Mouse (Mus musculus) inflammation-experienced regulatory T-cells, adult 6 months (primary cell): ENCODE measurements at regions not wholly inside any gene's neighbourhood (a gene's known extent, or its start where the extent isn't known, plus 50 kb on each side); places are given as distances from the start of the nearest gene placed in this dataset.
"Not testable (repeated sequence)": the region's sequence is repeated elsewhere in the genome, so short reads cannot be mapped to it uniquely, and the experiment has no call there.

ENCODE experiments used
- ATAC-seq: one replicate; pipeline ENCODE4 v1.8.0; 2017

DNA sequence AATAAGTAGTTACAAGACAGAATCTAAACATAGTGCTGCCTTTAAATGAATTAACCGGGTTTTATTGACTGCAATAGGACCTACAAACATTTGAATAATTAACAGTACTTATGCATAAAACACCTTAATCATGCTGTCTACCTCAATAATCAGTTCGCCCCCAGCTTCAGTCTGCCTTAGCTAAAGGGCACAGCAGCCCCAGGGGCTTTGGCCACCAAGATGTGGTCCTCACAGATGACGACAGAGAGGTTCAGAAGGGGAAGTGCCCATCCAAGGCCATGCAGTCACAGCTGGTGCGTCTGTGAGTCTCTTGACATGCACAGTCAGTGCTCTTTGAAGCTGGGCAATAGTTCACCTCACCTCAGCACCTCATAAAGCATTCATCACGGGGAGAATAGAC, 452.8 kb upstream of the Jmjd1c start:
- ATAC-seq = no peak

- ATAC-seq = no peak
These were observed 438.4 kb upstream of the Jmjd1c start for GRCm38 (mm10) chr10:66657520-66657919.

DNA sequence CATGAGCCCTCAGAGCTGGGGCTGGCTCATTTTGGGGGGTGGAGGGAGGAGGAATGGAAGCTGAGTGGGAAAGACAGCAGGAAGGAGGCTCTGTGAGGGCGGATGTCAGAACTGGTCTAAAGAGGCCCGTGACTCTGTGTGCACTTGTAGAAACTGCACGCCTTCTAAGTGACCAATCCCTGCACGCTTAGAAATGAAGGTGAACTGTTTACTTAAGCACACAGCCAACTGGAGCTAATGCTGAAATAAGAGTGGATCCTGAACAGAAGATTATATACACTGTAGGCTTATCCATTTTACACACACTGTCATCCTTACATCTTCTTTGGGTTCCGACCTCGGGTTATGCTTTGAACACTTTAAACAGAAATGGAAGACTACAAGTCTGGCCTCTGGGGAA, 412.8 kb upstream of the Jmjd1c start:
- ATAC-seq = no peak

- ATAC-seq = not testable (repeated sequence)
These were observed 406.7 kb upstream of the Jmjd1c start for GRCm38 (mm10) chr10:66689196-66689595.

DNA sequence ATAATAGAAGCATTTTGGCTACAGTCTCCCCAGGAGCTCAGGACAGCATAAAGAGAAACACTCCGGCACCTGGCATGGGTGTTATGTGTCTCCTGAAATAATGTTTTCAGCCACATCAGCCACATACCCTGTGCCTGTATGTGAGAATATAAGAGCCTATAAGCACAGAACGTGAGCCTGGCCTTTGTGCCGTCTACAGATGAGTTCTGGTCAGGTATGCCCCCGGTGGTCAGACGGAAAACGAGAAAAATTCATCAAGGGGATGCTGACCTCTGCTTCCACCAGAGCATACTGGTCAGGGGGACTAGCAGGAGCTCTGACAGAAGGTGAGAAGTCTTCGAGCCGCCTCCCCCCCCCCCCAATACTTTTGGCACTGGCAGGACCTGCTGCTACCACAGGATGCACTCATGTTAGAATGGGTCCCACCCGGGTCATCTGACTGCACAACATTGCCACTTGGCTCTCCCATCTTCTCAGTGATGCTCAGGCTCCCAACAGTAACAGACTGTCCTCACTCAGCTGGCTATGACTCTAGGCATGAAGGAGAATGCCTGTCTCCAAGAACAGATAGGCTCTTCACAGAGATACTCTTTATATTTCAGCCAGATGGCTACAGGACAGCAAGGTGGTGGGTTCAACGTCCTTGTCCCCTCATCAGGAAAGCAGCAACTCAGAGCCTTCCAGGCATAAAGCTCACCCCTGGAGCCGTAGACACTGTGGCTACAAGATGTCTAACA, 401.2 kb upstream of the Jmjd1c start:
- no peak for ATAC-seq

DNA sequence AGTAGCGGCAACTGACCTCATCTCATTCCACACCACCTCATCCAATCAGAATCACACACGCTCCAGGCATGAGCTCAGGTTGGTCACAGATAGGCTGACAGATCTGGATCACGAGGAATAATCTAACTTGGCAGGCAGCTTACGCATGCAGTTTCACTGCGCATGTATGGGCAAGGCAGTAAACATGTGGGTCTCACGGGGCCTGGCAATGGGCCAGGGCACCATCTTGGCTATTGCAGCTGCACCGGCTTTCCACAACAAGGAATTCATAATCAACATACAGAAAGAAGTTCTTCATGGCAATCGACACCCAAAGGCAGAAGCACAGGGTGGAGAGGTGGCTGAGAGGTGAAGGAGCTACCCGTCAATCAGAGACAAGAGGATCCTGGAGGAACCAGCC, 381.0 kb upstream of the Jmjd1c start:
- ATAC-seq = not testable (repeated sequence)

GRCm38 (mm10) chr10:66717909-66718308, 378.0 kb upstream of the Jmjd1c start:
- ATAC-seq = no peak

DNA sequence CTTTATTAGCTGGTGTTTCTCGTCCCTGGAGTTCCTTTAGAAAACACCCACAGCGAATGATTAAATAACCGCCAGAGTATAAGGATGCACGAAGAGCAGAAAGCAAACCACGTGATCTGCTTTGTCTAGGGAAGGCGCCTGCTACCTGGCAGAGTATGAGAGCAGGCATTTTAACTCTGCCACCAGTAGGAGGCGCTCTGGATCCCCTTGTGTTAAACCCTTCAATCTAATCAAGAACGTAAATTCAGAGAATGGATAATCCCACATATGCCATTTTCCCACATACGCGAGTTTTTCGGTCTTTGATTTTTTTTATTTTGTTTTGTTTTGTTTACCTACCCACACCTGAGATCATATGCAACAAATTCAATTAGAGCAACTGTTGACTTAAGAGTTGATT, 376.1 kb upstream of the Jmjd1c start:
- ATAC-seq = no peak

DNA sequence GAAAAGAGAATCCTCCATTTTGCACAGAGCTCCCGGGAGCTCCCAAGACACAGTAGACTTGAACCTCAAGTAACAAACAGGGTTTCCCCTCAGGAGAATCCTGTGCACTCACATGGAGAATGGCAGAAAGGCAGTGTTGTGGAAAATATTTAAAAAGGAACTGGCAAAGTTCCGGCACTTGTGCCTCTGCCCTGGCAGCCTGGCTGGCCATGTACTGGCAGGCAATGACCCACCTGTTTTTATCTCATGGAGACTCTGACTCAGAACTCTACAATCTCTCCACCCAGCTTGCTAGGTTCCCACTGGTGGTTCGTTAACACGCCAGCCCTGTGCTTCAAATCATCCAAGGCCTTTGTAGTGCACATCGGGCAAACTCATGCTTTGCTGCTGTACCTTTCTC, 362.3 kb upstream of the Jmjd1c start:
- no peak for ATAC-seq

DNA sequence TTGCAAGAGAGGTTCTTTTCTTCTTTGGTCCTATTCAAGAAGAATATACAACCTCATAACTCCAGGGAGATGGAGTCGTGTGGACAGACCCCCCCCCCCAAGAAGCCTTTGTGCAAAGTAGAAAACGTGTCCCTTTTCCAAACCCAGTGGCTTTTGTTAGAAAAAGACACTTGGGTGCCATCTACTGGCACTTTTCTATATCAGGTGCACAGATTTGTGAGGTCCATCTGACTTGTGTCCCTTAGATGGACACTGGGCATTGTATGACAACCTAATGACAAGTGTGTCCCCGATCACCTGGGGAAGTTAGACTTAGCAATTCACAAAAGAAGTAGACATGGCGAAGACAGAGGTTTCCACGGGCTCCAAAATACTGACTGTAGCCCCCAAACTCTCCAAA, 361.1 kb upstream of the Jmjd1c start:
- no peak for ATAC-seq

GRCm38 (mm10) chr10:66739017-66739416, 356.9 kb upstream of the Jmjd1c start:
- ATAC-seq = no peak

DNA sequence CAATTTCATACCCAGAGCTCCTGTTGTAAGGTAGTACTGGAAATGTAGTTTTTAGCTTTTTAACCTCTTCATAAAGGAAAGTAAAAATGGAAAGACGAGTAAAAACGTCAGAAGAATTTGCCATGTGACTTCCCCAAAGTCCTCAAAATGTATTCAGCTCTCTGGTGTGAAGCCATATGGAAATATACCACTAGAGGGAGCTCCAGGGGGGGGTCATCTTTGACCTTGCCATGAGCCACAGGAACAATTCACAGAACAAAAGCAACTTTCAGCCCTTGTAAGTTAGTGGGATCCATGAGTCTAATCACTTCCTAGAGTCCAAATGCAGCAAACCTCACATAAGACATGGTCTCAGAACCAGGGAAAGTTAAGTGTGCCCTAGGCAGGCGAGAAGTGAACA, 354.1 kb upstream of the Jmjd1c start:
- no peak for ATAC-seq

GRCm38 (mm10) chr10:66743254-66743653, 352.7 kb upstream of the Jmjd1c start:
- ATAC-seq = no peak

DNA sequence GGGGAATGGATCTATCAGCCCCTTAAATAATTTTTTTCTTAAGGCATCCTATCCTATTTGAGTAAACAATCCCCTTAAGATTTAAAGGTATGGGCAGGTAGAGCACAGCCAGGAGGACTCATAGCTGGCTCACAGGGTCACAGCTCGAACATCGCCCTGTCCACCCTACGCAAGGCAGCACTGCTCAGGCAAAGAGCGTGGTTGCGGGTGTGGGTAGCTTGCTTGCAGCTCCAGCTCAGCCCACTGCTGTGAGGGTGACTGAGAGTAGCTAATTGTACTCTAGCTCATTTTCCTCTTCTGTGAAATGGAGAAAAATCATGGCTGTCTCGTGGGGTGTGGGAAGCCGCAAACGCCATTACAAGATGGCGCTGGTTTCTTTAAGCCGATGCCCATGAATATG, 350.1 kb upstream of the Jmjd1c start:
- no peak for ATAC-seq

GRCm38 (mm10) chr10:66752237-66752810, 343.6 kb upstream of the Jmjd1c start:
- ATAC-seq = no peak

DNA sequence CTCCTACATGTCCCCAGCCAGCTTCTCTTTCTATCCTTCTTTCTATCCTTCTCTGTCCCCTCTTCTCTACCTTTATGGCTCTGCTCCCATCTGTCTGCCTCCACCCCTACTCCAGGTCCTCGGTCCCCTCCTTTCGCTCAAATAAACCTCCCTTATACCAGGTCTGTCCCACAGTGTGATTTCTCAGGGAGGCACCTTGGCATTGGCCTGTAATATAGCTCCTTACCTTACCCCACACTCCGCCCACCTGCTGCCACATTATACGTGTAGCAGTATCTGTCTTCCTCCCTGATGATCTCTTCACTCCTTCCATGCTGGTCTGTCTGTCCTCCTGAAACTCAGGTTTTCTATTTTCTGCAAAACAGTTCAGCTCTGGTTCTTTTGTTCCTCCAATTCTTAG, 339.1 kb upstream of the Jmjd1c start:
- no peak for ATAC-seq

GRCm38 (mm10) chr10:66770161-66771030, 325.5 kb upstream of the Jmjd1c start:
- no peak for ATAC-seq

- ATAC-seq = no peak
These were observed 315.4 kb upstream of the Jmjd1c start for GRCm38 (mm10) chr10:66780335-66781170.

- ATAC-seq = no peak
These were observed 314.8 kb upstream of the Jmjd1c start for GRCm38 (mm10) chr10:66781171-66781510.

- ATAC-seq = no peak
These were observed 313.9 kb upstream of the Jmjd1c start for GRCm38 (mm10) chr10:66782025-66782424.

- no peak for ATAC-seq
These were observed 308.1 kb upstream of the Jmjd1c start for GRCm38 (mm10) chr10:66787812-66788211.

- no peak for ATAC-seq
These were observed 299.6 kb upstream of the Jmjd1c start for GRCm38 (mm10) chr10:66796296-66796695.

GRCm38 (mm10) chr10:66802691-66803090, 293.2 kb upstream of the Jmjd1c start:
- no peak for ATAC-seq
